Mouse (Mus musculus) limb, embryonic 11.5 days (tissue): ENCODE results near the gene Fgfr4. TPM values are rescaled to one million over a fixed set of nuclear protein-coding genes. Genes with fewer than 3 reads are reported as not detected.

Experiments used
- polyA plus RNA-seq: library from polyadenylated mRNA; unstranded; fragments of >200 nt; fragmentation: Nextera tagmentation; extraction: Ambion mirVana; gene quantifications from 2 replicates; pipeline ENCODE4 v1.2.1, GENCODE M21; 2014

The Fgfr4 gene
- polyA plus RNA-seq, 1 experiment from 2014 or later, result 3.9 TPM

Other genes with a start within 250 kb of the Fgfr4 start
- 0.71 and 0.79 TPM in 2 replicates for gene Unc5a, start 203.2 kb upstream of the Fgfr4 start, polyA plus RNA-seq
- gene Hk3, start 131.3 kb upstream of the Fgfr4 start, polyA plus RNA-seq, result 0.51 and 0.65 TPM in 2 replicates
- 32.4 and 34.7 TPM in 2 replicates for gene Uimc1, start 52.3 kb upstream of the Fgfr4 start, polyA plus RNA-seq
- 24.5 and 28.7 TPM in 2 replicates for gene Zfp346, start 47.3 kb upstream of the Fgfr4 start, polyA plus RNA-seq
- gene Gm17617, start 19.1 kb upstream of the Fgfr4 start, polyA plus RNA-seq, result not detected in 2 replicates
- gene Nsd1, start 57.1 kb downstream of the Fgfr4 start, polyA plus RNA-seq, result 69.0 and 70.0 TPM in 2 replicates
- gene Prelid1, start 167.9 kb downstream of the Fgfr4 start, polyA plus RNA-seq, result 416 and 451 TPM in 2 replicates
- gene Rab24, start 169.3 kb downstream of the Fgfr4 start, polyA plus RNA-seq, result 90.6 and 97.4 TPM in 2 replicates
- 23.7 and 28.9 TPM in 2 replicates for gene Mxd3, start 177.2 kb downstream of the Fgfr4 start, polyA plus RNA-seq
- gene Lman2, start 210.1 kb downstream of the Fgfr4 start, polyA plus RNA-seq, result 85.3 and 88.7 TPM in 2 replicates
- 0.57 and 0.97 TPM in 2 replicates for gene Rgs14, start 217.1 kb downstream of the Fgfr4 start, polyA plus RNA-seq
- gene Slc34a1, start 245.5 kb downstream of the Fgfr4 start, polyA plus RNA-seq, result not detected in 2 replicates